Mouse (Mus musculus): ENCODE results near the gene Antxr1. TPM values are rescaled to one million over a fixed set of nuclear protein-coding genes. Genes with fewer than 3 reads are reported as not detected.

Antxr1 gene
- 5.0 and 5.2 TPM in 2 replicates for polyA plus RNA-seq (2015; fragmentation: Nextera tagmentation; extraction: Ambion mirVana)

- ATAC-seq (replicated peaks; ENCODE audit: low FRiP score, low read depth) (peak; percentile 61), DNase-seq (ENCODE audit: low spot score) (peak; percentile 76)
- H3K4me2 ChIP-seq (ENCODE audit: low read length), result peak within 1 kb of the TSS; percentile 83
- no peaks in the 10 kb centered on the region for H3K36me3 ChIP-seq (ENCODE audit: insufficient read depth, low read length)
- peak within 1 kb of the TSS; percentile 82 for H3K27ac ChIP-seq
- H3K9me3 ChIP-seq (replicated peaks; ENCODE audit: low read length), result no peaks in the 10 kb centered on the region
- H3K4me3 ChIP-seq (replicated peaks; ENCODE audit: low read depth, low read length), result peak within 1 kb of the TSS; percentile 66
- peak within 1 kb of the TSS; percentile 80 for H3K9ac ChIP-seq (ENCODE audit: low read depth, low read length)
- TF ChIP-seq CTCF (IDR thresholded peaks at IDR 0.05; ENCODE audit: low read depth), result peak; percentile 66
- no peaks in the 10 kb centered on the region for H3K27me3 ChIP-seq (ENCODE audit: insufficient read depth, low read length)
- H3K4me1 ChIP-seq (replicated peaks; ENCODE audit: insufficient read depth, low read length), result no peaks in the 10 kb centered on the region
- under 1% methylated on average over 54 of the region's 54 CpGs for WGBS
These were observed at the start of gene Antxr1 for GRCm38 (mm10) chr6:87335091-87335934. Antxr1 (minus strand) TSS chr6:87335821.

GRCm38 (mm10) chr6:87384761-87385160, 49.1 kb upstream of the Antxr1 start:
- Histone ChIP-seq H3K4me2 (ENCODE audit: low read length) (peak overlapping the region; percentile 52; the same call in 1 of the 2 replicates), H3K27ac (no peak overlapping the region), H3K4me1 (replicated peaks; ENCODE audit: insufficient read depth, low read length) (no peaks in the 10 kb centered on the region), H3K36me3 (ENCODE audit: insufficient read depth, low read length) (no peaks in the 10 kb centered on the region), H3K9me3 (replicated peaks; ENCODE audit: low read length) (no peaks in the 10 kb centered on the region), H3K9ac (ENCODE audit: low read depth, low read length) (no peak overlapping the region), H3K4me3 (replicated peaks; ENCODE audit: low read depth, low read length) (no peak overlapping the region), H3K27me3 (ENCODE audit: insufficient read depth, low read length) (no peaks in the 10 kb centered on the region)
- ATAC-seq (replicated peaks; ENCODE audit: low FRiP score, low read depth) (no peak), DNase-seq (ENCODE audit: low spot score) (peak; percentile 59)
- 54% methylated on average over 6 of the region's 6 CpGs for WGBS
- TF ChIP-seq CTCF (IDR thresholded peaks at IDR 0.05; ENCODE audit: low read depth), result no peak

GRCm38 (mm10) chr6:87383926-87384691, 48.5 kb upstream of the Antxr1 start:
- peak; percentile 58 for TF ChIP-seq CTCF (IDR thresholded peaks at IDR 0.05; ENCODE audit: low read depth)
- ATAC-seq (replicated peaks; ENCODE audit: low FRiP score, low read depth) (no peak), DNase-seq (ENCODE audit: low spot score) (peak; percentile 69)
- no peaks in the 10 kb centered on the region for H3K27me3 ChIP-seq (ENCODE audit: insufficient read depth, low read length)
- peak overlapping the region; percentile 52 for H3K4me2 ChIP-seq (ENCODE audit: low read length)
- H3K36me3 ChIP-seq (ENCODE audit: insufficient read depth, low read length), result no peaks in the 10 kb centered on the region
- no peaks in the 10 kb centered on the region for H3K4me1 ChIP-seq (replicated peaks; ENCODE audit: insufficient read depth, low read length)
- no peaks in the 10 kb centered on the region for H3K9me3 ChIP-seq (replicated peaks; ENCODE audit: low read length)
- H3K4me3 ChIP-seq (replicated peaks; ENCODE audit: low read depth, low read length), result peak overlapping the region; percentile 17; the same call in 1 of the 2 replicates
- H3K9ac ChIP-seq (ENCODE audit: low read depth, low read length), result 0 out of 2 replicates have a peak overlapping the region, but pooled peaks have one; percentile 0
- WGBS, result 11% methylated on average over 24 of the region's 24 CpGs
- no peak overlapping the region for H3K27ac ChIP-seq

DNA sequence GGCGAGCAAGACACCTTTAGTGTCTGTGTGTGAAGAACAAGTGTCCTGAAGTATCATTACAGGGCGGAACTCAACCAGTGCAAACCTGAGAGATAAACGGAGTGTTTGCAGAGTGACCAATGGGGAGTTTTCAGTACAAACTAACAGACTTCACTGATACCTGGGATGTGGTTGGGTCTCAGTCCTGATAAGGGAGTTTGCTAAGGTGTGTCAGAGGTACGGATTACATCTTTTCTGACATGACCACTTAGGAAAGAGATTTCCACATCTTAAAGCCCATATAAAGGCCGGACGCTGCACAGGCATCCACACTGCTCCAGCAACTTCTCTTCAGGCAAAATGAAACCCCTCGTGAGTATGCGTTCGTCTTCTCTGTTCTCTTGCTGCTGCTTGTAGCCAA, 37.4 kb upstream of the Antxr1 start, which contains the start of gene Gkn2:
Gkn2 (plus strand) TSS at position 301 of the 400 bp plus-strand sequence.
- no peak for DNase-seq (ENCODE audit: low spot score)
- H3K4me1 ChIP-seq (replicated peaks; ENCODE audit: insufficient read depth, low read length), result no peaks in the 10 kb centered on the region
- no peak within 1 kb of the TSS for H3K4me2 ChIP-seq (ENCODE audit: low read length)
- H3K27me3 ChIP-seq (ENCODE audit: insufficient read depth, low read length), result no peaks in the 10 kb centered on the region
- no peaks in the 10 kb centered on the region for H3K36me3 ChIP-seq (ENCODE audit: insufficient read depth, low read length)
- H3K27ac ChIP-seq, result no peak within 1 kb of the TSS
- no peak for ATAC-seq (replicated peaks; ENCODE audit: low FRiP score, low read depth)
- no peaks in the 10 kb centered on the region for H3K9me3 ChIP-seq (replicated peaks; ENCODE audit: low read length)
- TF ChIP-seq CTCF (IDR thresholded peaks at IDR 0.05; ENCODE audit: low read depth), result no peak
- WGBS, result 88% methylated on average over 9 of the region's 9 CpGs
- H3K9ac ChIP-seq (ENCODE audit: low read depth, low read length), result no peak within 1 kb of the TSS
- H3K4me3 ChIP-seq (replicated peaks; ENCODE audit: low read depth, low read length), result no peak within 1 kb of the TSS

- DNase-seq (ENCODE audit: low spot score) (no peak), ATAC-seq (replicated peaks; ENCODE audit: low FRiP score, low read depth) (no peak)
- Histone ChIP-seq H3K27ac (no peak overlapping the region), H3K36me3 (ENCODE audit: insufficient read depth, low read length) (no peaks in the 10 kb centered on the region), H3K9me3 (replicated peaks; ENCODE audit: low read length) (no peaks in the 10 kb centered on the region), H3K27me3 (ENCODE audit: insufficient read depth, low read length) (no peaks in the 10 kb centered on the region), H3K4me2 (ENCODE audit: low read length) (no peak overlapping the region), H3K4me3 (replicated peaks; ENCODE audit: low read depth, low read length) (no peak overlapping the region), H3K4me1 (replicated peaks; ENCODE audit: insufficient read depth, low read length) (no peaks in the 10 kb centered on the region), H3K9ac (ENCODE audit: low read depth, low read length) (no peak overlapping the region)
- TF ChIP-seq CTCF (IDR thresholded peaks at IDR 0.05; ENCODE audit: low read depth), result no peak
- 77% methylated on average over 5 of the region's 5 CpGs for WGBS
These were observed 33.6 kb upstream of the Antxr1 start for GRCm38 (mm10) chr6:87369223-87369622.

- ATAC-seq (replicated peaks; ENCODE audit: low FRiP score, low read depth), result no peak
- no peak for DNase-seq (ENCODE audit: low spot score)
- 78% methylated on average over 5 of the region's 5 CpGs for WGBS
These were observed 18.8 kb upstream of the Antxr1 start for GRCm38 (mm10) chr6:87354441-87354840.

More at GRCm38 (mm10) chr6:87354441-87354840, 18.8 kb upstream of the Antxr1 start:
- Histone ChIP-seq H3K36me3 (ENCODE audit: insufficient read depth, low read length) (no peaks in the 10 kb centered on the region), H3K4me3 (replicated peaks; ENCODE audit: low read depth, low read length) (no peak overlapping the region), H3K9me3 (replicated peaks; ENCODE audit: low read length) (no peaks in the 10 kb centered on the region), H3K4me2 (ENCODE audit: low read length) (no peak overlapping the region), H3K9ac (ENCODE audit: low read depth, low read length) (no peak overlapping the region), H3K4me1 (replicated peaks; ENCODE audit: insufficient read depth, low read length) (no peaks in the 10 kb centered on the region), H3K27ac (no peak overlapping the region), H3K27me3 (ENCODE audit: insufficient read depth, low read length) (no peaks in the 10 kb centered on the region)
- no peak for TF ChIP-seq CTCF (IDR thresholded peaks at IDR 0.05; ENCODE audit: low read depth)

All from kidney, postnatal 0 days (tissue).